Mouse (Mus musculus): ENCODE data around the gene Tcp10a.
"Not testable (repeated sequence)": the region's sequence is repeated elsewhere in the genome, so short reads cannot be mapped to it uniquely, and the experiment has no call there.

Tcp10a gene

GRCm38 (mm10) chr17:7369401-7369800 lies 45.0 kb downstream of the Tcp10a start:
- DNase-seq = not testable (repeated sequence)

GRCm38 (mm10) chr17:7371879-7372278 lies 47.4 kb downstream of the Tcp10a start, which contains the start of gene Gm49630:
Gm49630 (minus strand) TSS chr17:7371979.
- DNase-seq = not testable (repeated sequence)

- not testable (repeated sequence) for DNase-seq
Observed at GRCm38 (mm10) chr17:7376951-7377700, 52.7 kb downstream of the Tcp10a start.

GRCm38 (mm10) chr17:7377907-7378306 lies 53.5 kb downstream of the Tcp10a start:
- not testable (repeated sequence) for DNase-seq

DNA sequence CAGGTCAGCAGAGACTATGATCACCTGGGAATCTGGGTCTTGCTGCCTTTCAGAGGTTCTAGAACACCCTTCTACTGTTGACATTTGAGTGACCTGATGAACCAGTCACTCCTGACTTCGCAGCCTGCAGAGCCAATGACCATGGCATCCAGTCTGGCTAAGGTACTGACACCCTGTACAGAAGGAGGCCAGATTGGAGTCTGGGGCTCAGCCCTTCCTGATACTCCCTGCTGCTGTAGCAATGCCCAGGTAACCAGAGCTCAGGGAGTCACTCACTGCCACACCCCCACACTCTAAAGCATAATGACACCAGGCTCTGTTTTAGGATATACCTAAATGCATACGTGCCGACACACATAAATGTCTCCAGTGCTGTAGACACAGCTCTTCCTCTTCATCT lies 58.3 kb downstream of the Tcp10a start:
- DNase-seq = not testable (repeated sequence)

- not testable (repeated sequence) for DNase-seq
Observed at GRCm38 (mm10) chr17:7383167-7384143, 59.0 kb downstream of the Tcp10a start.

- DNase-seq = not testable (repeated sequence)
Observed at GRCm38 (mm10) chr17:7385364-7385763, 60.9 kb downstream of the Tcp10a start, which contains the start of gene Unc93a2. Unc93a2 (minus strand) TSS chr17:7385464.

DNA sequence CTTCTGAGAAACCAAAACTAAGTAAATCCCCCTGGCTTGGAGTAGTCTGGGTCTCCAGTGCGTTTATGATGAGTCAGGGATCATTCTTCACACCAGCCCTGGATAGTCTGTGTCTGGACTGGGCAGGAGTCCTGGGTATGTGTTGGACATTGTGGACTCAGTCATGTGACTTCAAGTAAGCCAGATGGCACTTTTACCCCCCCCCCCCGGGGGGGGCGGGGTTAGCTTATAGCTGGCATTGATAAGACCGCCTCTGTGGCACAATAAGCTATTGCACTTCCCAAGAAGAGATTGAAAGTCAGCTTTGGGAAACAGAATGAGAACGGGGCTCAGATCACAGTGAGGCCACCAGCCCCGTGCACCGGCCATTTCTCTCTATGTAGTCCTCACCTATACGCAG lies 61.6 kb downstream of the Tcp10a start:
- peak; percentile 15 to 17 for DNase-seq

DNA sequence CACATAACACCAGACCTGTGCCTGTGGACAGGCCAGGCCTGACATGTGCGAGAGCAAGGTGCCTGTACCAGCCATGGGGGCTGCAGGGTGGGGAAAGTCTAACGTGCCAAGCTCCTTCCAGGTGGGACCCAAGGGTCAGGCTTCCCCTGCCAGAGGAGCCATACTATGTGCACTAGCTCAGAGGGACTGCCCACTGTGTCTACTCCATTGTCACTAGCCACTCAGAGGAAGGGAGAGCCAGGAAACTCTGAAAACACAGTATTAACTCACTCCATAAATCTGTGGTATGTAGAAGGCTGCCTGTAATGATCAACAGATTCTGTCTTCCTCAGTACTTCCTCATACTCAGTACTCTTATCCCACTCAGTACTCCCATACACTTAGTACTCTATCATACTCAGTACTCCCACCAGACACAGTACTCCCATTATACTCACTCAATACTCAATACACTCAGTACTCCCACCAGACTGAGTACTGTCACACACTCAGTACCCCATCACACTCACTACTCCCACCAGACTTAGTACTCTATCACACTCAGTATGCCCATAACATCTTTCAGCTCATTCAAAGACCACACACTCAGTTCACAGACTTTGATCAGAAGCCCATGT lies 64.0 kb downstream of the Tcp10a start:
- not testable (repeated sequence) for DNase-seq

- peak in 1 of 2 experiments; percentile 27 for DNase-seq
Observed at GRCm38 (mm10) chr17:7388958-7389356, 64.5 kb downstream of the Tcp10a start.

DNA sequence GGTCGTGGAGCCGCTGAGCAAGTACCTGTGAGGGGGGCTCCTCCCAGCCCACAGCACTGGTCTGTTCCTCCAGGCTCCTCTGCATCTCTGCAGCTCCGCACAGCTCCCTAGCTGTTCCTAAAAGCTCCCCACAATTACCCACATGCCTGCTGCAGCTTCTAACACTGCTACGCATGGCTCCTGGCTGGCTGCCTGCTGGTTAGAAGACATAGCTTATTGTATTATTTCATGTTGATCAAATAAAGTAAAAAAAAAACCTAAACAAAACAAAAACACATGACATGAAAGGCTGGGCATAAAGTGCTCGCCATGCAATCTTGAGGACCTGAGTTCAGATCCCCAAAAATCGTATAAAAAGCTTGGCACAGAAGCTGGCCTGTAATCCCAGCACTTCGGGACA lies 65.5 kb downstream of the Tcp10a start:
- peak; percentile 48 to 49 for DNase-seq

DNA sequence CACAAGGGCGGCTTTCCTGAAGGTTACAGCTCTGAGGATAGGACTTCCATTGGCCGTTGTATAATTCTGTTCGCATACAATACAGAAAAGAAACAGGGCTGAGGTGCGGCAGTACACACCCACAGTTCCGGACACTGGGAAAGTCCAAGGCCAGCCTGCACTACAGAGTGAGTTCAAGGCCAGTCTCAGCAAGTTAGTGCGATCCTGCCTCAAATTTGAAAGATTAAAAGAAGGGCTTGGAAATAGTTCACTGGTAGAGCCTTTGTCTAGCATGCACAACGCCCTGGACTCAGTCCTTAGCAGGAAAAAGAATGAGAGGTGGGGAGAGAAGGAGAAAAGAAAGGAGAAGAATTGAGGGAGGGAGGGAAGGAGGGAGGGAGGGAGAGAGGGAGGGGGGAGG lies 70.7 kb downstream of the Tcp10a start:
- not testable (repeated sequence) for DNase-seq
